Mouse (Mus musculus): ENCODE data around the gene Mtcl1.

DNA sequence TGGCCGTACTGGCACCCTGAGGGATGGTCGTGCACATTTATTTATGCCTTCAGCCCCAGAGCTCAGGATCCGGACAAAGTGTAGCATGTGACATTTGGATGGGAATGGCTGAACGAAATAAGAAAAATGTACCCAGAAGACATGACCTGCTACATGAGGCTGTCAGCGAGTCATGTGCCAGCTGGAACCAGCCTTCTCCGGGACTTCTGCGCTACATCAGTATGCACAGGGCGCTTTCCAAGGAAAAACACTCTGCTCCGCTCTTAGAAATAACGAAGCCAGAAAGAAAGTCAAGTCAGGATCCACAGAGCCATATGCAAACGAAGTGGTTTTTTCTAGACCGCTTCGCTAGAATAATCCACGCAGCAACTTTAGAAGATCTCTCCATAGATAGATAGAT lies 14.5 kb downstream of the Mtcl1 start:
- TF ChIP-seq POLR2A (IDR thresholded peaks at IDR 0.05; ENCODE audit: borderline replicate concordance, low read depth, low read length) (no peak), CTCF (IDR thresholded peaks at IDR 0.05; ENCODE audit: low read depth, low read length) (no peak)
